Mouse (Mus musculus) lung, adult 2 months (tissue): ENCODE data around the gene Tnr.

Source experiments
- CTCF ChIP-seq: fragments of 200-500 bp; IDR thresholded peaks from 2 replicates; pipeline ENCODE4 v1.5.1; 2011; ENCODE audit warnings: mild to moderate bottlenecking, low read length, control low read depth; ENCODE audit not compliant: insufficient read depth
- POLR2A ChIP-seq: fragments of 200-500 bp; IDR thresholded peaks from 2 replicates; pipeline ENCODE4 v1.6.1; 2011; ENCODE audit warnings: low read depth, mild to moderate bottlenecking, control low read depth, low read length, borderline replicate concordance; ENCODE audit errors: extremely low read depth

DNA sequence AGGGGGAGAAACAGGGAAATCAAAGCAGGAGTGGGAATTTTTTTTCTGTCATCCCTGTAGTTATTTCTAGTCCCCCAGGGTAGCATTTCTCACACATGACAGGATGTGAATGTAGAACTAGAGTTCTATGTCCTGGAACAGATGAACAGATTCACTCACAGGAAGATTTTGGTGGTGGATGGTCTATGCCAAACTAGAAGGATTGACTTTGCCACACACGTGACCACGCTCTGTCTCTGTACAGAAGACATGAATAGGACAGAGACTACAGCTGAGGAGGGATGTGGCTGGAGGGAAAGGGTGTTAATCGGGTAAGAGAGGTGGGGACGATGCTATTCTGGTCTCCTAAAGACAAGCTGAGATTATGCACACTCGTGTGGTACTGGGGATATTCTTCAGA lies 51.1 kb downstream of the Tnr start:
- TF ChIP-seq CTCF (no peak), POLR2A (no peak)
